Mouse (Mus musculus) liver, embryonic 11.5 days (tissue): ENCODE data around the gene Tyw5. TPM values are rescaled to one million over a fixed set of nuclear protein-coding genes. Genes with fewer than 3 reads are reported as not detected.

ENCODE experiments used
- ATAC-seq: fragments of 200-750 bp; cut with Nextera tagmentation; replicated peaks from 2 replicates; pipeline ENCODE4 v1.8.0; 2017; ENCODE audit warnings: moderate number of reproducible peaks, mild to moderate bottlenecking, moderate TSS enrichment, moderate library complexity; ENCODE audit not compliant: low FRiP score
- DNase-seq: peaks from one replicate; pipeline ENCODE4 v3.0.0-alpha.2; 2017; ENCODE audit warnings: low spot score
- H3K27ac ChIP-seq: fragments of 300-500 bp; sonication (generic); 2 replicates; pipeline ENCODE4 v1.5.1; 2014; ENCODE audit warnings: mild to moderate bottlenecking, low read depth, low read length, control low read depth
- H3K27me3 ChIP-seq: fragments of 300-500 bp; sonication (generic); replicated peaks from 2 replicates; pipeline ENCODE4 v1.6.1; 2014; ENCODE audit warnings: low read length, mixed read lengths; ENCODE audit not compliant: control insufficient read depth, insufficient read depth
- H3K36me3 ChIP-seq: fragments of 300-500 bp; sonication (generic); 2 replicates; pipeline ENCODE4 v1.6.1; 2014; ENCODE audit warnings: mild to moderate bottlenecking, low read length, moderate library complexity, mixed read lengths; ENCODE audit not compliant: control insufficient read depth, insufficient read depth
- H3K4me1 ChIP-seq: fragments of 300-500 bp; sonication (generic); replicated peaks from 2 replicates; pipeline ENCODE4 v1.6.1; 2014; ENCODE audit warnings: low read length, mixed read lengths; ENCODE audit not compliant: control insufficient read depth, insufficient read depth
- H3K4me2 ChIP-seq: fragments of 300-500 bp; sonication (generic); 2 replicates; pipeline ENCODE4 v1.6.1; 2014; ENCODE audit warnings: mild to moderate bottlenecking, control low read depth, moderate library complexity
- H3K4me3 ChIP-seq: fragments of 300-500 bp; sonication (generic); 2 replicates; pipeline ENCODE4 v1.5.1; 2014; ENCODE audit warnings: low read depth, low read length, control low read depth
- H3K9ac ChIP-seq: fragments of 300-500 bp; sonication (generic); 2 replicates; pipeline ENCODE4 v1.6.1; 2014; ENCODE audit warnings: low read depth, low read length, control low read depth
- H3K9me3 ChIP-seq: fragments of 300-500 bp; sonication (generic); 2 replicates; pipeline ENCODE4 v1.6.1; 2016; ENCODE audit warnings: low read length, inconsistent platforms, mixed read lengths; ENCODE audit not compliant: control insufficient read depth
- WGBS: fragments of 180-500 bp; shearing (Covaris S2); extraction: QIAGEN DNeasy Blood & Tissue Kit; methylation state at CpG from one replicate; pipeline ENCODE4 v1.1.7; 2014; 5-methylcytosine and 5-hydroxymethylcytosine counted together
- polyA plus RNA-seq: library from polyadenylated mRNA; unstranded; fragments of >200 nt; fragmentation: Nextera tagmentation; extraction: Ambion mirVana; gene quantifications from 2 replicates; pipeline ENCODE4 v1.2.1, GENCODE M21; 2014

Gene Tyw5
- polyA plus RNA-seq, 1 experiment from 2014 or later = 27.1 TPM

DNA sequence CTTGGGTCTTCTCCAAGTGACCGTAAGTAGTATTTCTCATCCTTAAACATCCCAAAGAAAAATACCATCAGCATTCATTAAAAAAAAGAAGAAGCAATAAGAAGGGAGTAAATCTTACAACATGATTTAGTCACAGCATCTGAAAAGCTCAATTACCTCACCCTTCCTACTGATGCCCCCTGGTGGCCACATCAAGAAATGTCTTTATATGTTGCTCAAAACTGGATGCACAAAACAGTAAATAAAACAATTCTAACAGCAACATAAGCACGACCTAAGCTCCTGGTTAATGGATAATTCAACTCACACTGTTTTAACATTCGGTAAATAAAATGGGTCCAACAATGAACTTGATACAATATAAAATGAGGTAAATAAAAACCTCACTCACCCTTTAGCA lies 12.8 kb downstream of the Tyw5 start:
- no peak overlapping the region for H3K4me2 ChIP-seq
- no peaks in the 10 kb centered on the region for H3K9me3 ChIP-seq
- H3K36me3 ChIP-seq = peaks cover 5% of the 10 kb centered on the region; the same call in 1 of the 2 replicates
- 60% methylated on average over 3 of the region's 3 CpGs for WGBS
- no peak overlapping the region for H3K4me3 ChIP-seq
- no peaks in the 10 kb centered on the region for H3K27me3 ChIP-seq
- H3K27ac ChIP-seq = no peak overlapping the region
- no peak for ATAC-seq
- no peak for DNase-seq
- H3K4me1 ChIP-seq = no peaks in the 10 kb centered on the region
- H3K9ac ChIP-seq = no peak overlapping the region

GRCm38 (mm10) chr1:57392417-57392816 lies 14.5 kb downstream of the Tyw5 start:
- Histone ChIP-seq H3K27me3 (no peaks in the 10 kb centered on the region), H3K27ac (no peak overlapping the region), H3K36me3 (peaks cover 5% of the 10 kb centered on the region; the same call in 1 of the 2 replicates), H3K4me2 (no peak overlapping the region), H3K4me1 (no peaks in the 10 kb centered on the region), H3K9me3 (no peaks in the 10 kb centered on the region), H3K4me3 (no peak overlapping the region), H3K9ac (no peak overlapping the region)
- ATAC-seq (no peak), DNase-seq (no peak)
- 84% methylated on average over 4 of the region's 4 CpGs for WGBS

GRCm38 (mm10) chr1:57390993-57391790 lies 15.7 kb downstream of the Tyw5 start:
- Histone ChIP-seq H3K36me3 (peaks cover 5% of the 10 kb centered on the region; the same call in 1 of the 2 replicates), H3K4me2 (no peak overlapping the region), H3K27ac (no peak overlapping the region), H3K9me3 (no peaks in the 10 kb centered on the region), H3K4me3 (no peak overlapping the region), H3K27me3 (no peaks in the 10 kb centered on the region), H3K4me1 (no peaks in the 10 kb centered on the region), H3K9ac (no peak overlapping the region)
- DNase-seq (no peak), ATAC-seq (no peak)
- WGBS = 88% methylated on average over 4 of the region's 4 CpGs

- no peak for ATAC-seq
- H3K27me3 ChIP-seq = no peaks in the 10 kb centered on the region
Measured at GRCm38 (mm10) chr1:57388402-57389155, 18.3 kb downstream of the Tyw5 start.

DNA sequence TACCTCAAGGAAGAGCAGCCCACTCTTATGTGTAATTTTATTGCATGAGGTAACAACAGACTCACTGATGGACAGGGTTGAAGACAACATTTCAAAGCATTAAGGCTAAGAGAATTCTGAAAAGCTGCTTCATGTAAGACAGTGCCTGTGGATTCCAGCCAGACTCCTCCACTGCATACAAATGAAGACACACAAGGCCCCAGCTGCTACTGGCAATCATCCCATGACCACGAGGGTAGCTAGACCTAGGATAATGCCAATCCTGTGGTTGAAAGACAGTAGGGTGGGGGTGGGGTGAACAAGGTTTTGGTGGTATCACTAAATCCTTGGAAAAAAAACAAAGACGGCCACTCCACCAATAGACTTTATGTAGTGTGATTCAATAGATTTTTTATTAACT lies 19.0 kb downstream of the Tyw5 start:
- Histone ChIP-seq H3K27me3 (no peaks in the 10 kb centered on the region), H3K4me2 (no peak overlapping the region), H3K27ac (no peak overlapping the region), H3K4me1 (no peaks in the 10 kb centered on the region), H3K9ac (no peak overlapping the region), H3K9me3 (no peaks in the 10 kb centered on the region), H3K36me3 (peaks cover 2% of the 10 kb centered on the region; the same call in 1 of the 2 replicates), H3K4me3 (no peak overlapping the region)
- ATAC-seq (no peak), DNase-seq (no peak)
- WGBS = 83% methylated on average over 2 of the region's 2 CpGs

More at GRCm38 (mm10) chr1:57388402-57389155, 18.3 kb downstream of the Tyw5 start:
- no peaks in the 10 kb centered on the region for H3K4me1 ChIP-seq
- no peak overlapping the region for H3K4me3 ChIP-seq
- no peaks in the 10 kb centered on the region for H3K9me3 ChIP-seq
- no peak overlapping the region for H3K27ac ChIP-seq
- peaks cover 2% of the 10 kb centered on the region; the same call in 1 of the 2 replicates for H3K36me3 ChIP-seq
- 89% methylated on average over 8 of the region's 8 CpGs for WGBS
- no peak overlapping the region for H3K9ac ChIP-seq
- H3K4me2 ChIP-seq = no peak overlapping the region
- no peak for DNase-seq

DNA sequence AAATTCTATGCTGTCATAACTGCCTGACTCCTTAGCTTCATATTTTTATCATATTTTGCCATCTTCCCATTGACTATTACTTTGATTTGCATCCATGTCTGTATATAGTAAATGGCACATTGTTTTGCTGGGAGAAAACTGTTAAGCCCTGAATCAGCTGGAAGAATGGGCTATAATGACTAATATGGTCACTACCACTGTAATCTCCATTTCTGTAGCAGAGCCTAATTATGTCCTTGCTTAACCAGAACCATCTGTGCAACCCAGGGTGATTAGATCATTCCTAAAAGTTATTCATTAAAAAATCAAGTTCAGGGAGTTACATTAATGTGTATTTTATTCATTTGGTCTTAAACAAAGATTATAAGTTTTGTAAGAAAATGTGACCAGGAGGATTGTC lies 20.4 kb downstream of the Tyw5 start:
- no peaks in the 10 kb centered on the region for H3K4me1 ChIP-seq
- H3K36me3 ChIP-seq = peaks cover 2% of the 10 kb centered on the region; the same call in 1 of the 2 replicates
- DNase-seq = no peak
- H3K4me2 ChIP-seq = no peak overlapping the region
- H3K27me3 ChIP-seq = no peaks in the 10 kb centered on the region
- H3K9ac ChIP-seq = no peak overlapping the region
- no peak overlapping the region for H3K27ac ChIP-seq
- ATAC-seq = no peak
- H3K4me3 ChIP-seq = no peak overlapping the region
- no peaks in the 10 kb centered on the region for H3K9me3 ChIP-seq

GRCm38 (mm10) chr1:57377376-57378341 lies 29.2 kb downstream of the Tyw5 start, which contains the start of gene 1700066M21Rik:
TSS of gene 1700066M21Rik (plus strand) at chr1:57377620.
- peaks cover 4% of the 10 kb centered on the region; the same call in 1 of the 2 replicates for H3K4me1 ChIP-seq
- peak within 1 kb of the TSS; percentile 97 for H3K9ac ChIP-seq
- under 1% methylated on average over 81 of the region's 81 CpGs for WGBS
- no peaks in the 10 kb centered on the region for H3K36me3 ChIP-seq
- ATAC-seq (peak; percentile 96), DNase-seq (peak; percentile 97)
- peak within 1 kb of the TSS; percentile 73 for H3K4me3 ChIP-seq
- H3K27ac ChIP-seq = peak within 1 kb of the TSS; percentile 69
- H3K4me2 ChIP-seq = peak within 1 kb of the TSS; percentile 91
- H3K27me3 ChIP-seq = no peaks in the 10 kb centered on the region
- no peaks in the 10 kb centered on the region for H3K9me3 ChIP-seq

DNA sequence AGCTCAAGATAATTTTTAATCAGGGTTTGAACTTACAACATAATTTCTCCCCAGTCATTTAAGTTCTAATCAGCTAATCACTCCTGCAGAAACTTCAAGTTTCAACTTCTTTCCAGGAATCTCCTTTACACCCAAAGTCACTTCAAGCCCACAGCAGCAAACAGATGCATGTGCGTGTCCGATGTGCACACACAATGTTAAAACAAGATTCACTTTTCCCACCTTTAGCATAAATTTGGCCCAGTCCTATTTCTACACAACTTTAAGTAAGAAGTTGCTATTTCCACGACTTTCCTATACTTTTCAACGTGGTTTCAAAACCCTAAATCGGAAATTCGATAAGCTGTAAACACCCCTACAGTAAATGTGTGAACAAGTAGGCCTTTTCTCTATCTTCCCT lies 30.1 kb downstream of the Tyw5 start:
- DNase-seq (no peak), ATAC-seq (no peak)
- Histone ChIP-seq H3K9ac (peak overlapping the region; percentile 72), H3K4me3 (peak overlapping the region; percentile 73), H3K4me1 (peaks cover 4% of the 10 kb centered on the region; the same call in 1 of the 2 replicates), H3K27ac (peak overlapping the region; percentile 30; the same call in 1 of the 2 replicates), H3K36me3 (no peaks in the 10 kb centered on the region), H3K9me3 (no peaks in the 10 kb centered on the region), H3K27me3 (no peaks in the 10 kb centered on the region), H3K4me2 (peak overlapping the region; percentile 91)
- WGBS = 55% methylated on average over 6 of the region's 6 CpGs
